Mouse (Mus musculus) kidney, adult 2 months (tissue): ENCODE measurements around the gene Cdc7. TPM values are rescaled to one million over a fixed set of nuclear protein-coding genes. Genes with fewer than 3 reads are reported as not detected.

Experiments
- DNase-seq: peaks from one replicate; pipeline ENCODE4 v3.0.0; 2021
- H3K27ac ChIP-seq: fragments of 200-500 bp; 2 replicates; pipeline ENCODE4 v1.5.1; 2012; ENCODE audit warnings: low read depth, low read length, control low read depth, inconsistent platforms; ENCODE audit not compliant: insufficient read depth
- H3K27me3 ChIP-seq: fragments of 200-500 bp; replicated peaks from 2 replicates; pipeline ENCODE4 v1.6.1; 2012; ENCODE audit warnings: mild to moderate bottlenecking, moderate library complexity, low read length, inconsistent platforms; ENCODE audit not compliant: control insufficient read depth, insufficient read depth
- H3K36me3 ChIP-seq: fragments of 200-500 bp; 2 replicates; pipeline ENCODE4 v1.6.1; 2012; ENCODE audit warnings: mild to moderate bottlenecking, moderate library complexity, low read length, inconsistent platforms; ENCODE audit not compliant: control insufficient read depth, insufficient read depth
- H3K4me1 ChIP-seq: fragments of 200-500 bp; 2 replicates; pipeline ENCODE4 v1.6.1; 2011; ENCODE audit warnings: low read length; ENCODE audit not compliant: control insufficient read depth, insufficient read depth
- H3K4me3 ChIP-seq: fragments of 200-500 bp; 2 replicates; pipeline ENCODE4 v1.5.1; 2011; ENCODE audit warnings: mild to moderate bottlenecking, low read depth, low read length, control low read depth; ENCODE audit not compliant: insufficient read depth
- CTCF ChIP-seq: fragments of 200-500 bp; conservative IDR thresholded peaks from 2 replicates; pipeline ENCODE4 v1.5.1; 2011; ENCODE audit warnings: low read depth, mild to moderate bottlenecking, control low read depth, low read length, moderate library complexity, mixed read lengths; ENCODE audit not compliant: insufficient read depth, insufficient read length
- POLR2A ChIP-seq: fragments of 200-500 bp; IDR thresholded peaks from one replicate; pipeline ENCODE4 v1.6.1; 2011; ENCODE audit warnings: low read depth, low read length, control low read depth
- WGBS: fragments of 180-500 bp; shearing (Covaris S2); methylation state at CpG from one replicate; pipeline ENCODE4 v1.1.7; 2018; 5-methylcytosine and 5-hydroxymethylcytosine counted together
- polyA plus RNA-seq: library from polyadenylated mRNA; depleted of rRNA; stranded (reverse); fragments of >200 nt; gene quantifications from 2 replicates; pipeline ENCODE4 v1.2.3, GENCODE M21; 2012; rRNA removed

The Cdc7 gene
- 1.2 and 1.3 TPM in 2 replicates for polyA plus RNA-seq

DNA sequence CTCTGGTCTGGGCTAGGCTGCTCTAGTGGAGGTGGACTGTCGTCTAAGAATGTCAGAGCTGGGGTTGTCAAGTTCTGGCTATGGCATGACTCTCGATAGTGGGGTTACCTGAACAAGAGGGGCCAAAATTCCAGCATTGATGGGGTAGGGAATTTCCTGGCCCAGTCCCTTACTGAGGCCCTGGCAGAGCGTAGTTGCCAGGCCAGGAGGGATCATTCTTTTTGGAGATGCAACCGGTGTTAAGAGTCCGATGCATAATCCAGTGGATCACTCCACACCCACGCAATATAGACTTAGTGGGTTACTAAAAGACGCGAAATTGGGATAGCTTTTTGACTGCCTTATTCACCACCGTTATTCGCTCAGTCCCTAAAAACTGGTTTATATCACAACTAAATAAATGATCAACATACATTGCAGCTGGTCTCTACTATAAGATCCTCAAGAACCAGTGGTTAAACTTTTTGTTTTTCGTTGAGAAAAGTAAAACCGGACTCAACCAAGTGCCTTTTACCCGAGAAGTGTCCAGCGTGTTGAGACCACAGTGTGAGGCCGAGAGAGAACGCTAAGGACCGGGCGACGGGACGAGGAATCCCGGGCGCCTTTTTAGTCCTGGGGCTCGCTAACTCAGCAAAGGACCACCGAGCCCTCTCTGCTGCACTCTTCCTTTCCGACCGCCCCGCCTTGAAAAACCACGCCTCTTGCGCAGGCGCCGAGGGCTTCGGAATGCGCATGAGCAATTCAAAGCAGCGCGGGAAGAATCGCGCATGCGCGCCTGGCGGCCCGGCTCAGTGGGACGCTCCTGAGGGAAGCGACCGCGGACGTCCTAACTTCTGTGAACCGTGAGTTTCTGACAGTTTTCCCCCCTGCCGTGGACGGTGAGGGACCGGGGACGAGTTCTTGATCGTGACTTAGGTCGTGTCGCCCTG is at the start of gene Cdc7:
Gene Cdc7 (plus strand): TSS at position 739 of the 929 bp plus-strand sequence.
- DNase-seq = peak; percentile 93
- no peak for TF ChIP-seq CTCF
- no peak for TF ChIP-seq POLR2A
- Histone ChIP-seq H3K36me3 (no peaks in the 10 kb centered on the region), H3K27ac (no peak within 1 kb of the TSS), H3K4me1 (0 out of 2 replicates have a peak, but pooled peaks cover 2% of the 10 kb centered on the region), H3K27me3 (no peaks in the 10 kb centered on the region), H3K4me3 (peak within 1 kb of the TSS; percentile 94)
- 9% methylated on average over 54 of the region's 54 CpGs for WGBS

DNA sequence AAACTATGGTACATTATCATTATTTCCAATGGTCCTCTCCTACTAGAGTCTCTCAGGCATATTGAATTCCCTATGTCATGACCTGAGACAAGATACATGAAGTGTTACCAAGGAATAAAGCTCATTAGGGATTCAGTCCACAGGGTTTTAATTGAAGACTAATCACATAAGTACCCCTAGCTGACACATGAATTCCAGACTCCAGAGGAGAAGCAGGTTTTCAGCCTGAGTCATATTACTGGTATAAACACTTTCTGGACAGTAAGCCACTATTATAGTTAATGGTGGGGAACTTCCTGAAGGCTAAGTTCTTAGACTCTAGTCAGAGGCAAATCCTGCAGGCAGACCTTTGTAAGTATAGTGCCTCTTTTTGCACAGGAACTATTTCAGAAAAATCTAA is 44.8 kb upstream of the Cdc7 start:
- Histone ChIP-seq H3K27ac (no peak overlapping the region), H3K27me3 (no peaks in the 10 kb centered on the region), H3K4me1 (no peaks in the 10 kb centered on the region), H3K36me3 (no peaks in the 10 kb centered on the region), H3K4me3 (no peak overlapping the region)
- DNase-seq = no peak
- TF ChIP-seq POLR2A = no peak
- no peak for TF ChIP-seq CTCF

DNA sequence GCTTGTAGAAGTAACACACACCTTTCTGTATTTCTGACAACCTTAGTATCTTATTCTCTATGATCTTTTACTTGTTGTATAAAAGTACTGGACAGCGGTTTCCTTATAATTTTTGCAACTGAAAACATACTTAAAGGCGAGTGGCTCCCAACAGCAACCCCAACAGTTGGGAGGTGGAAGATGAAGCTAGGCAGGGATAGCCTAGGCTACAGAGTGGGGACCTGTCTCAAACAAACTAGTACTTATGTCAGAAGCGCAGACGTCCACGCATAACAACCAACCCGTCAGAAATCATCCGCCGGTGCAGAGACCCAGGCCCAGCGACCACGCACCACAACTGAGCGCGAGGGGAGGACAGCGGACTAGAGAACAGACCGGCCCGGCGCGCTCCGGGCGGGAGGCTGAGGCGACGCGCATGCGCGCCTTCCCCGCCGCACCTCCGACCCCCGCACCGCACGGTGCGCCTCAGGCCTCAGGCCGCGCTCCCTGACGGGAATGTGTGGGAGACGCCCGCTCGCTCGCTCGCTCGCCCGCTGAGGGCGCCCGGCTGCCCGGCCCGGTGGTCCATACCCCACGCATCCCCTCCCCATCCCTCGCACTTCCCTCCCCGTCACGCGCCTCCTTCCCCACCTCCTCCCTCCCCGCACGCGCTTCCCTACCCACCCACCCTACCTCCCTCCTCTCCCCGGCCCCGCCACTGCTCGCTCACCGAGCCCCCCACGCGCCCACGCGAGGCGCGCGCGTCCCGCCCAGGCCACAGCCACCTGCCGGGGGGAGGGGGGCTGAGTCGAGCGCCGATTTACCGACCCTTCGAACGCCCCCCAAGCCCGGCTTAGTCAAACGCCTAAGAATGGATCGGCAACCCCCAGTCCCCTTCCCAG is 38.4 kb upstream of the Cdc7 start, which contains the start of gene Hfm1:
Gene Hfm1 (minus strand): TSS at position 834 of the 881 bp plus-strand sequence.
- Histone ChIP-seq H3K4me1 (no peaks in the 10 kb centered on the region), H3K4me3 (peak within 1 kb of the TSS; percentile 63), H3K27me3 (no peaks in the 10 kb centered on the region), H3K27ac (no peak within 1 kb of the TSS), H3K36me3 (no peaks in the 10 kb centered on the region)
- 2% methylated on average over 59 of the region's 76 CpGs for WGBS
- DNase-seq = peak; percentile 24
- TF ChIP-seq CTCF (no peak), POLR2A (no peak)

GRCm38 (mm10) chr5:106926369-106926686 is 37.8 kb upstream of the Cdc7 start:
- no peaks in the 10 kb centered on the region for H3K4me1 ChIP-seq
- TF ChIP-seq POLR2A = no peak
- no peak for TF ChIP-seq CTCF
- no peaks in the 10 kb centered on the region for H3K36me3 ChIP-seq
- H3K27me3 ChIP-seq = no peaks in the 10 kb centered on the region
- WGBS = 59% methylated on average over 4 of the region's 4 CpGs
- H3K4me3 ChIP-seq = no peak overlapping the region
- no peak for DNase-seq
- no peak overlapping the region for H3K27ac ChIP-seq

DNA sequence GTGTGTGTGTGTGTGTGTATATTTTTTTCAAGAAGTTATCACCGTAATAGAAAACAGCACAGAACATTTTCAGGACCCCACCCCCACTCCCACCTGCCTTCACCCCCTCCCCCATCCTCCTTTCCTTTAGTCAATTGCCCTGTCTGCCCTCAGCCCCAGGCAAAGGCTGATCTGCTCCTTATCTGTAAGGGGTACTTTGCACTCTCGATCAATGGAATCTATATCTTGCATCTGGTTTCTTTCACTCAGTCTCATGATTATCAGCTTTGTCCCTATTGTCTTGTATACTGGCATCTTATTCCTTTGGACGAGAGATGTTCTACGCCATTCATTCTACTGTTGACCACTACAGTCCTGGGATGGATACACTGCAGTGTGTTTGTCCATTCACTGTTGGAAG is 36.1 kb upstream of the Cdc7 start:
- Histone ChIP-seq H3K36me3 (no peaks in the 10 kb centered on the region), H3K4me3 (no peak overlapping the region), H3K27me3 (no peaks in the 10 kb centered on the region), H3K27ac (no peak overlapping the region), H3K4me1 (no peaks in the 10 kb centered on the region)
- WGBS = 86% methylated on average over 4 of the region's 4 CpGs
- DNase-seq = no peak
- TF ChIP-seq CTCF (no peak), POLR2A (no peak)

DNA sequence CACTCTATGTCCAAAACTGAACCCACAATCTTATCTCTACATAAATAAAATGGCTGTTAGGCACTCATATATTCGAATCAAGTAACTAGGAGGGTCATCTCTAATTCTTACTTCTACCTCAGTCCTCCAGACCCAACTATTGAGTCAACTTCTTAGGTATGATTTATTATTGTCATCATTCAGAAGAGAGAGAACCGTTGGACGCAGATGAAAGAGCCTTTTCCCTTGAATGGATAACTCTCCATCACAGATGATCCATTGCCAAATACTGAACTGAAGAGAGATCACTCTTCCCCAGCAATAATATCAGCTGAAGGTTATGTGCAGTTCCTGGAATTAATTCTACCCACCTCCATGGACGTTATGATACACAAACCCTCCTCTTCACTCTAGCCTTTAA is 17.8 kb upstream of the Cdc7 start:
- 81% methylated on average over 4 of the region's 4 CpGs for WGBS
- Histone ChIP-seq H3K4me1 (no peaks in the 10 kb centered on the region), H3K36me3 (no peaks in the 10 kb centered on the region), H3K27ac (no peak overlapping the region), H3K27me3 (no peaks in the 10 kb centered on the region), H3K4me3 (no peak overlapping the region)
- TF ChIP-seq POLR2A (no peak), CTCF (no peak)
- no peak for DNase-seq

DNA sequence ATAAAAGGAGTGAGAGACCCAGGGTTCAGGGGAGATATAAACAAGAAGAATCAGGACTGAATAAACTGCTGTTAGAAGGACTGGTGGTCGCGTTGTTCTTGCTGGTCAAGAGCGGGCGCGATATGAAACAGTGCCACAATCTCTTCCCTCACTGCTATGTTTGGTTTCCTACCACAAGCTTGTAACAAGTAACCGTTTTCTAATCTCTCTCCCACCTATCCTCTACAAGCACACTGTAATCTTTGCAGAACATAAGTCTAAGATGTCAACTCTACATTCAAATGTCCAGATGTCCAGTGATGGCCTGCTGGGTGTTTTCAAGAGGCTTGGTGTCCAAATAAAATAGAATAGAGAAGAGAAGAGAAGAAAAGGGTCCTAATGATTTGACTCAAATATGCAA is 15.4 kb upstream of the Cdc7 start:
- TF ChIP-seq POLR2A (no peak), CTCF (no peak)
- DNase-seq = no peak
- Histone ChIP-seq H3K27ac (no peak overlapping the region), H3K4me1 (no peaks in the 10 kb centered on the region), H3K36me3 (no peaks in the 10 kb centered on the region), H3K27me3 (no peaks in the 10 kb centered on the region), H3K4me3 (no peak overlapping the region)
- WGBS = 90% methylated on average over 6 of the region's 6 CpGs
